Mouse (Mus musculus) lung, postnatal 10 days (tissue): Measurements from ENCODE around the gene Akt3.

Source experiments
- DNase-seq: peaks from one replicate; pipeline ENCODE4 v3.0.0; 2021

Akt3 gene

DNA sequence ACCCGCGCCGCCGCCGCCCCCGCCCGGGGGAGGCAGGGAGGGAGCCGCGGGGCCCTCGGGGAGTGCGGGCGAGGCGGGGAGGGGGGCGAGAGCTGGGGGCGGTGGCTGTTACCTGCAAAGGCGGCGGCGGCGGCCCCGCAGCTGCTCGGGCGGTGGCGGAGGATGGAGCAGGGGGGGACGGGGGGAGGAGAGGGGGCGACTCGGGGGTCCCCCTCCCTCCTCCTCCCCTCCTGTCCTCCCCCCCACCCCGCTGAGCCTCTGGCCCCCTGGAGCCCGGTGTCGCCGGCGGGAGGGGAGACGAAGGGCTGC is at the start of gene Akt3:
Gene Akt3, minus strand, starts transcription at position 170 of the 309 bp plus-strand sequence.
- no peak for DNase-seq

- DNase-seq: no peak
Observed at GRCm38 (mm10) chr1:177307549-177307948, 49.5 kb upstream of the Akt3 start.

DNA sequence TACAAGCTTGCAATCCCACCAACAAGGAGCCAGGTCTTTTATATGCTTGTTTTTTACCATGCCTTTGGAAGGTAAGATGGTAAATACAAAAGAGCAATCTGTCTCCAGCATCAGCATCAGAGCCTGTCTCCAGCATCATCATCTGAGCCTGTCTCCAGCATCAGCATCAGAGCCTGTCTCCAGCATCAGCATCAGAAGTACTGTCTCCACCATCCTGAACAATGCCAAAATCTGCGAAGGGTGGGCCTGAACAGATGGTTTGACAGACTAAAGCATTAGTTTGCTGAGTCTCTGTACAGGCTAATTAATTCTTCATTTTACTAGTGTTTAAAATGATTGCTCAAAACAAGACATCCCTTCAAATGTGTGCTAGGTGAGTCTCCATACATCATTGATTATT is 40.2 kb upstream of the Akt3 start:
- DNase-seq: no peak

GRCm38 (mm10) chr1:177286764-177287163 is 28.8 kb upstream of the Akt3 start:
- no peak for DNase-seq

- no peak for DNase-seq
Observed at GRCm38 (mm10) chr1:177281925-177282324, 23.9 kb upstream of the Akt3 start.

GRCm38 (mm10) chr1:177277361-177277760 is 19.4 kb upstream of the Akt3 start:
- DNase-seq: no peak

- no peak for DNase-seq
Observed at GRCm38 (mm10) chr1:177267645-177268044, 9.6 kb upstream of the Akt3 start.

DNA sequence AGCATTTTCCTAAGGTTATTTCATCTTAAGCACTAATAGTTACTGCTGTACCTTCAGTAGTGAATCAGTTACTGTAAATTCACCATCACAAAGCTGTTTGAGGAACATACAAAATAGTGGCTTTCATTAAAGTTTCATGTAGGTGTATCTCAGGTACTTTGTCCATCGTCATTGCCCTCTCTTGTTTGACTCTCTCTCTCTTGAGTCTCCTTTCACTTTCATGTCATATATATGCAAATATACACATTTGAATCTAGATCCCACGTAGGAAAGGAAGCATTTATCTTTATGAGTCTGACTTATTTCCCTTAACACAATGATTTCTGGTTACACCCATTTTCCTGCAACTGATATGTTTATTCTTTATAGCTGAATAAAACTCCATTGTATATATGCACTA is 4.9 kb upstream of the Akt3 start:
- no peak for DNase-seq

- no peak for DNase-seq
Observed at GRCm38 (mm10) chr1:177260796-177261195, 2.8 kb upstream of the Akt3 start.

- DNase-seq: no peak
Observed at GRCm38 (mm10) chr1:177259038-177259600, 1.1 kb upstream of the Akt3 start.

DNA sequence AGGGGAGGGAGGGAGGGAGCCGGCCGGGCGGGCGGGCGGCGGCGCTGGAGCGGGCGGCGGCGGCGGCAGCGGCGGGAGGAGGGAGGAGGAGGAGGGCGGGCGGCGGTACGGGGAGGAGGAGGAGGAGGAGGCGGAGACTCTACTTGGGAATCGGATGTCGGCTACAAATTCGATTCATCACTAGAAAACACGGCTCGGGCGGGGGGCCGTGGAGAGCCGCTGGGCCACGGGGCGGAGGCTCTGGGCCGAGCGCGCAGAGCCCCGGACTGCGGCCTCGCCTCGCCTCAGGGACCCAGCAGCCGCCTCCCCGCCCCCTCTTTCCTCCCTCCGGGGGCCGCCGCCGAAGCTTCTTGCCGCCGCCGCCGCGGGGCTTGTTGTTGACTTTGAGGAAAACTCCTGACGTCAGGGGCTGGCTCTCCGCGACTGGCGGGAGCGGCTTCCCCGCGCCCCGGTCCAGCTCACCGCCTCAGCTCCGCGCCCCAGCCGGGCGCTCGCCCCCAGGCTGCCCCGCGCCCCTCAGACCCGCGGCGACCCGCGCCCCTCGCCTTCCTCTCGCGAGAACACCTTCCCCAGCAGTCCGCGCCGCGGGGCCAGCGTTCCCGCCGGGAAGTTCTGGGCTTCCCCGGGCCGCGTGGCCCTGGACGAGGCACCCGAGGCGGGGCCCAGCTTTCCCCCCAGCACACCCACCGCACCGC is 487 bp upstream of the Akt3 start:
- DNase-seq: peak; percentile 89

DNA sequence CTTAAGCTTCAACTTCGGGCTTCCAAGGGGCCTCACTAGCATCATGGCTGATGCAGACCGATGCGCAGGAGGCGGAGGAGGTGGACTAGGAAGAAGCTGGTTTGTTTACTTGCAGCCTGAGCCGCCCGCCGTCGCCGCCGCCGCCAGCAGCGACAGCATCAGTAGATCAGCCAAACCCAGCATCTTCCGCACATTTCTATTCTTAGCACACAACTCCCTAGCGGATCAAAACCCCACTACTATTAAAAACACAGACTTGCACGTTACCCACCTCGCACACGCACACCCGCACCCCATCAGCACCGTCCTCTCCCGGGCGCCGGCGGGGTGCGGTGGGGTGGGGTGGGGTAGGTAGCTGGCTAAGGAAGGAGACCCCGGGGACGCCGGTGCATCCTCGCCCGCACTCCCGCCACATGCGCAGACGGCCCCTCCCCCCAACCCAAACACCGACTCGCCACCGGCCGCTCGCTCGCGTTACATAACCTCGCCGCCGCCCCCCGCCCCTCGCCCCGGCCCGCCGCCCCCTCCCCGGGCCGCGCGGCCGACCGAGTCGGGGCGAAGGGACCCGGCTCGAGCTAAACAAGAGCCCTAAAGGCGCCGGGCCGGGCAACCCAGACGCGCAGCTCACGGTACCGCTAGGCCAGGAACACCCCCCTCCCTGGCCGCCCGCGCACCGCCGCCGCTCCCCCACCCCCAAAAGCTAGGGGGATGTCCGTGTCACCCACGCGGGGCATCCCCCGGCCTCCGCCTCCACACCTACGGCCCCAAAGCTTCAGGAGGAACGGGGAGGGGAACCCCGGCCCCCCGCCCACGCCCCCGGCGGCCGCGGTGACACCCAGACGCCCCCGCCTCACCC is 597 bp downstream of the Akt3 start:
- DNase-seq: peak; percentile 74

- peak; percentile 17 for DNase-seq
Observed at GRCm38 (mm10) chr1:177248638-177249037, 9.4 kb downstream of the Akt3 start.

GRCm38 (mm10) chr1:177238368-177238767 is 19.6 kb downstream of the Akt3 start:
- DNase-seq: no peak

- DNase-seq: no peak
Observed at GRCm38 (mm10) chr1:177236695-177237094, 21.3 kb downstream of the Akt3 start.

DNA sequence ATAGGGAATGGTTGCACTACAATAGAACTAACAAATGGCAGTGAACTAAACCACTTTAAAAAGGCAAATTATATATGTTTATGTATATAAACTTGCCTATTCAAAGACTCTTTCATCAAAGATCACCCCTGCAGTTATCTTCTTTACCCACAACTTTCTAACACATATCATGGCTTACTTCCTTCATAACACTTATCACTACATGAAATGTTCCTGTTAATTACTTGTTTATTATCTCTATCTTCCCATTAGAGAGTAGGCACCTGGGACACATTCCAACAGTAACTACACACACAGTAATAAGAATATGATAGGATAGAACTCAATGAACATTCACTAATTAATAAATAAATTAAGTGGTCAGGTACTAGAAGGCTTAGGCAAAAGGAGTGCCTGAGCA is 21.8 kb downstream of the Akt3 start:
- no peak for DNase-seq

GRCm38 (mm10) chr1:177234462-177234861 is 23.5 kb downstream of the Akt3 start:
- no peak for DNase-seq

- DNase-seq: no peak
Observed at GRCm38 (mm10) chr1:177231122-177231521, 26.9 kb downstream of the Akt3 start.

GRCm38 (mm10) chr1:177198978-177199377 is 59.0 kb downstream of the Akt3 start:
- no peak for DNase-seq

DNA sequence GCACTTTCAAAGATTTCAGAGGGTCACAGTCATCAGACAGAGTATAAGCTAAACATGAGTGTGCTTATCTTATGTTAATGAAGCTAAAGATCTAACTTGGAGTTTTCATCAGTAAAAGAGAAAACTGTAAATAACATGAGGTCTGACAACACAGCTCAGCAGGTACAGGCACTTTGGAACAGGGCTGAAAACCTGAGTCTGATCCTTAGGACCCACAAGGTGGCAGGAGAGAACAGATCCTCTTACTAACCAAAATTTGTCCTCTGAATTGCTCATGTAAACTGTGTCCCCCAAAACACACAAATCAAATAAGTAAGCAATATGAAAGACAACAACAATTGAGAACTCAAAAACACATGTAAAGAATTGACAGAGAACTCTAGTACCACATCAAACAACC is 62.8 kb downstream of the Akt3 start:
- DNase-seq: no peak

DNA sequence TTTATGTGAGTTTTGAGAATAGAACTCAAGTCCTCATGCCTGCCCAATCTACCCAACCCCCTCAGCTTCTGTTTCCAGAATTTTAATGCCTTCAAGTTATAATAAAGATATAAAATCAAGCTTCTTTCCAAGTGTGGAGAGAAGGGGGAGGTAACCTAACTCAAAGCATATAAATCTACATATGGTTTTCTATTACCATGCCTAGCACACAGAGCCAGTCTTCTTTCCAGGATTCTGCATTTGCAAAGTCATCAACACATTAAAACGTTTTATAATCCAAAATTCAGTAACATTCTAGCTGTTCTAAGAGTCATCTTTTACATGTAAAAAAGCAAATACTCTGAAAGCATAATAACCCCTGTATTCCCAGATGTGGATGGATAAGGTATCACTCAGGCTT is 63.7 kb downstream of the Akt3 start:
- DNase-seq: no peak

- no peak for DNase-seq
Observed at GRCm38 (mm10) chr1:177191623-177192022, 66.4 kb downstream of the Akt3 start.

GRCm38 (mm10) chr1:177190358-177190757 is 67.6 kb downstream of the Akt3 start:
- no peak for DNase-seq

DNA sequence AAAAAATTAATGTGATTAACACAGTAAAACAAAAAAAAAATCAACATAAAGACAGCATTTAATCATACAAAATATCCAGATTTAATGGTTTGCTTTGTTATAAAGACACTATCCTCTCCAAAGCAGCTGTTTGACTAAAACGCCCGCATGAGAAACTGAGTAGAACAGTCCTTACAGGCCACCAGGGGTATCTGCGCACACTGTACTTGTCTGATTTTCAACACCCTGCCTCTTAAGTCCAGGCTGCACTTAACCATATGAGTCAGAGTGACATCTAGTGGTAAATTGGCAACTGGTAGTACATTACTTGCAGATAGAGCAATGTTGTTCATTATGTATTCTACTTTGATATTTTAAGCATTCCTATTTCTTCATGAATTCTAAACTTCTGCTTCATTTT is 69.3 kb downstream of the Akt3 start:
- peak; percentile 65 for DNase-seq
